Mouse (Mus musculus) E14TG2a.4 (cell line): ENCODE measurements around the gene Dnajb4.

Source experiments
- CTCF ChIP-seq: conservative IDR thresholded peaks from 2 replicates; pipeline ENCODE4 v1.5.1; 2014; ENCODE audit warnings: low read length
- NANOG ChIP-seq: IDR thresholded peaks from 2 replicates; pipeline ENCODE4 v1.6.1; 2014; ENCODE audit warnings: borderline replicate concordance, low read length, mixed read lengths

DNA sequence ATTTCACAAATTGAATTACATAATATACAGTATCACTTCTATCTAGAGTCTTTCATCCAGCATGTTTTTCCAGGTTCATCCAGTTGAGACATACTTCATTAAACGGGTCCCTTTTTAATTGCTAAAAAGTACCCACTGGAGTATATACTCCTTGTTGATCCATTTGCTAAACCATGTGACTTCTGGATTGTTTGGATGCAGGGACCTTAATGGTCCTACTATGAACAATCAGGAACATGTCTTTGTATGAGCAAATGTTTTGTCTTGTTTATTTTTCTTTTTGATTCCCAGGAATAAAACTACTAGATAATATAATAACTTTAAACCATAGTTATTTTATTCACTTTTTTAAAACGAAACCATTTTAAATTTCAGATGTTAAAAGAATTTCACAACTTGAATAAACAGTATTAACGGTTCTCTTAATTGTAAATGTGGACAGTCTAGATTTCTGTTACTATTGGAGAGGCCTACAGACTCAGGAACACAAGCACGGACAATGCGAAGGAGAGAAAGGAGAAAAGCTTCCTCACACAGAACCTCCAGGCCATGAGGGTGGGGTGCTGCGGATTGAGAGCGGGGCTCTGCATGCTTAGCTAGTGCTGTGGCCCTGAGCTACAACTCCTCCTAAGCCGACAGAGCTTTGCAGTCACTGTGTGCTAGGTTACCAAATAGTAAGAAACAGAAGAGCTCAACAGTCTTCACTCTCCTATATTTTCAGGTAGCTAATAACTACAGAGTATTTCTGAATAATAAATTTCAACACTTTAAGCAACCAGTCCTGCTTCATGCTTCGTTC is 19.2 kb downstream of the Dnajb4 start:
- TF ChIP-seq CTCF, result no peak
- TF ChIP-seq NANOG, result no peak
